Mouse (Mus musculus) embryo, embryonic 11.5 days (tissue): ENCODE results near the gene Sp3.
"Not testable (repeated sequence)": the region's sequence is repeated elsewhere in the genome, so short reads cannot be mapped to it uniquely, and the experiment has no call there.

Experiments
- DNase-seq: peaks from one replicate; pipeline ENCODE4 v3.0.0-alpha.2; 2012; ENCODE audit warnings: low read depth, low spot score

The Sp3 gene

DNA sequence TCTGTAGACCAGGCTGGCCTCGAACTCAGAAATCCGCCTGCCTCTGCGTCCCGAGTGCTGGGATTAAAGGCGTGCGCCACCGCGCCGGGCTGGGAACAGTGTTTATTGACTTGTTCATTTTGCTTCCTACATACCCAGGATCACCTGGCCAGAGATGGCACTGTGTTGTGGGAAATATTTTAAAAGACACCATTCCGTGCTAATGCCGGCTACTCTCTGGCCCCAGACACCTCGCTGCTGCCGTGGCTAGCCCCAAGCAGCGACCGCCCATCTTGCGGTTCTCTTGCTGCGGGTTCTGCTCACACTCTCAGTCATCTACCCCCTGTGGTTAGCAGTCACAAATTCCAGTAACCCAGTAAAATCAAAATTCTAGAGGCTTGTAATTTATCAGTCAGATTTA lies 12.3 kb upstream of the Sp3 start:
- no peak for DNase-seq

GRCm38 (mm10) chr2:72988945-72989344 lies 8.7 kb upstream of the Sp3 start:
- DNase-seq, result not testable (repeated sequence)

GRCm38 (mm10) chr2:72986616-72987015 lies 6.4 kb upstream of the Sp3 start, which contains the start of gene Gm11084:
Gene Gm11084 (minus strand): TSS chr2:72986716.
- DNase-seq, result no peak

DNA sequence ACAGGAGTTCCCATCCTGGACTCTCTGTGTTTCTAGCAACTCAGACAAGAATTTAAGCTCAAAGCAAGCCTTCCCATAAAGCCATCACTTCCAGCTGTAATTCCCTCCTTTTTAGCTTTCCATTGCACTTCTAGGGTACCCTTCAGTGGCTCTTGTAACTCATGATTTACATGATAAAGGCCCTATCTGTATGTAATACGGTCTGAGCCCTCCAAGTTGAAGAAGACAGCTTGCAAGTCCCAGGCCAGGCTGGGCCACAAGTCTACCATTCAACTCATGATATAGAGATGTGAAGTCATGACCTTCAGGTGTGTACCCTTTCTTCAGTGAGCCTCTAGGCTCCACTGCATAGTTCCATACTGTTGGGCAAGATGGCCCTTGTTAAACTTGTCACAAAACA lies 5.3 kb upstream of the Sp3 start:
- DNase-seq, result no peak

GRCm38 (mm10) chr2:72984806-72985205 lies 4.6 kb upstream of the Sp3 start:
- DNase-seq, result no peak

GRCm38 (mm10) chr2:72983211-72983610 lies 3.0 kb upstream of the Sp3 start:
- DNase-seq, result no peak

GRCm38 (mm10) chr2:72982110-72982785 lies 2.0 kb upstream of the Sp3 start:
- DNase-seq, result no peak

DNA sequence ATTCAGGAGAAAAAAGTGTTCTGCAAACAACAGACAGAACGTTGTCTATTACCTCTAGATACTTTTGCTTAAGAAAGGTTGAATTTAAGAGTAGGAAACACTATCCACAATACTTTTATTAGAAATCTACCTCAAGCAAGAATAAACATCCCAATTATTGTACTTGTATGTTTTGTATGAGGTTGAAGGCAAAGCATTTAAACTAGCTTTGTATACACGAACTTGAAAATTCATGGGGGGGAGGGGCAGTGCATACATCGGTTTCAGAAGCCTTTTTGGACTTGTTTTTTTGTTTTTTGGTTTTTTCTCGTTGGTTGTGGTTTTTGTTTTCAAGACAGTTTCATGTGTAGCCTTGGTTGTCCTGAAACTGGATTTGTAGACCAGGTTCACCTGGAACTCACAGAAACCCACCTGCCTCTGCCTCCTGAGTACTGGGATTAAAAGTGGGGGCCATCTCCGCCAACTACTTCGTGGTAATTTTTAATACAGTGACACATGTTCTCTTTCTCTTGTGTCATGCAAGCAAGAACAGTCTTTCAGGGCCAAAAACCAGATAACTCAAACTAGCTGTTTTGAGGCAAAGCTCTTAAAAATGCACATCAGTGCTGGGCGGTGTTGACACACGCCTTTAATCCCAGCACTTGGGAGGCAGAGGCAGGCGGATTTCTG lies 1.3 kb upstream of the Sp3 start:
- DNase-seq, result no peak

DNA sequence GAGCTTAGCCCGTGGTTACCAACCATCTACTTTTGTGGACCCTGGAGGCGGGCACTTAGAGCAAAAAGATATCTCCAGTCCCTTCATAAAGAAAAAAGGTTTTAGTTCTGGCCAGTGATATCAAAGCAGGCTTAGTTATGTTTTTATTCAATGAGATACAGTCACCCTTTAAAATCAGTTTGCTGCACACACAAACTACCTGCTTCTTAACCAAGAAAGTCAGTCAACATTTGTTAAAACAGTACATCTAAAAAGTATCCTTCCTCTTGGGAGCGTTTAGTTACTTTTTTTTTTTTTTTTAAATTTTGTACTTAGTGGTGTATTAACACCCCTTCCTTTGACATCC lies 802 bp upstream of the Sp3 start:
- DNase-seq, result no peak

DNA sequence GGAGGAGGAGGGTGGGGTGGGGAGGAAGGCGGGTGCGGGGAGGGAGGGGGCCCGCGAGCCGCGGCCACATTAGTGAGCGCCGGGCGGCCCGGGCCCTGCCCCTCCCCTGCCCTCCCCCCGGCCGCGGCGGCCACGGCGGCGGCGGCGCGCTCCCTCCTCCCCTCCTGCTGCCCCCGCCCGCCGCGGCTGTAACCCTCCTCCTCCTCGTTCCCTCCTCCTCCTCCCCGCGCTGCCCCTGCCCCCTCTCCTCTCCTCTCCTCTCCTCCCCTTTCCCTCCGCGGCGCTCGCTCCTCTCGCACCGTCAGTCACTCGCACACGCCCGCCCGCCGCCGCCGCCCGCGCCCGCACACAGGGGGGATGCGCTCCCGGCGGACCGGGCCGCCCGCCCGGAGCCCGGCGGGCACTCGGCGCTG lies 581 bp downstream of the Sp3 start:
- peak; percentile 78 for DNase-seq

DNA sequence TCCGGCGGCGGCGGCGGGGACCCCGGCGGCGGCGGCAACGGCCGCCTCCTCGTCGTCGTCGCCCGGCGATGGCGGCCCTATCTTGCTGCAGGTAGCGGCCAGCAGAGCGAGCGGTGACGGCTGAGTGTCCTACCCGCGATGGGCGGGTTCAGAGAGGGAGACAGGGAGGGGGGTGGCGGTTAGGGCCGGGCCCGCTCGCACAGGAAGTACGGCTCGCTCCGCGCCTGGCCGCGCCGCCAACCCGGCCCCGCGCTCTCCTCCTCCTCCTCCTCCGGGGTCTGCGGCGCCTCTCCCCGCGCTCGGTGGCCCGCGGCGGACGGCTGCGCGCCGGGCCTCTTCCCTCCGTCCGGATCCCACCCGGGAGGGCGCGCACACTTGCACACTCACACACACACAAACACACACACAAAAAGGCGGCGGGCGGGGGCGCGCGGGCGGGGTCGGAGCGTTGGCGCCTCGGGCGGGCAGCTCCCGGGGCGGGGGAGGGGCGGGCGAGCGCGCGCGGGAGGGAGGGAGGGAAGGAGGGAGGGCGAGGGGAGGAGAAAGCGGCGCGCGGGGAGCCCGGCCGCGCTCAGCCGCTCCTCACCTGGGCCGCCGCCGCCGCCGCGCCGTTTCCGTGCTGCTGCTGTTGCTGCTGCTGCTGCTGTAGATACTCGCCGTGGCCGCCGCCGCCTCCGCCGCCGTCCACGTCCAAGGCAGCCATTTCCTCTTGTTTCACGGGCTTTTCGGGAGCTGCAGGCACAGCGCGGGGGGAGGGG lies 1.2 kb downstream of the Sp3 start:
- DNase-seq, result peak; percentile 77

GRCm38 (mm10) chr2:72978473-72978872 lies 1.8 kb downstream of the Sp3 start:
- DNase-seq, result peak; percentile 54

DNA sequence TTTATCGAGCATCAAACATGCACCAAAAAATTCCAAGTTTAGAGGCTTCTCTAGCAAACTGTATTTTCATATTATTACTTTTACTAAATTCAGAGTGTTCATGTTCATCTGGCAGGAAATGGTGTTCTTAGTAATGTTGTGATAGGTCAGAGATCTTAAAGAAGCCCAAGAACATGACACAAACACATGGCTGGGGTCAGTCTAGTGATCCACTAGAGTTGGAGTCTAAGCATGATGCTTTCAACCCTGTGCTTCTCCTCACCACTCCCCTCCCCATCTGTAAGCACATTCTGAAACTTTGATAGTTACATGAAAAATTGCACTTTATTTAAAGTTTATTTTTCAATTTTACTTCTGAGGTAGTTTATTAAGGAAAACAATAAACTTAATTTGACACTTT lies 3.0 kb downstream of the Sp3 start:
- DNase-seq, result no peak

DNA sequence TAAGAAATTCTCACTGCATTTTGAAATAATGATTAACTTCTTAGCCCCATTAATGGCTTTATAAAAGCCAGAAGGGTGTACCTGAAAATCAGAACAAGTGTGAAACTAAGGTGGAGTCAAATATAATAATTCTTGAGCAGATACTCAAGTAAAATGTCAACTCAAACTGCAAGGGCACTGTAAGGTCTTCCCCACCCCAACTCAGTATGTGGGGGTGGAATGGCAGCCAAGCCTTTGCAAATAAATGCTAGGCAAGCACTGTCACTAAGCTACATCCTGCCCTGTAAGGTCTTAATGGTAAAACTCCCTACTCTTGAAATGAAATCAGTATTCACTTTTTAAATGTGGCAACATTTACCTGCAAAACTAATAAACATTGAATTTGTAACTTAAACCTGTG lies 4.2 kb downstream of the Sp3 start:
- DNase-seq, result no peak

GRCm38 (mm10) chr2:72970831-72971230 lies 9.4 kb downstream of the Sp3 start:
- no peak for DNase-seq

DNA sequence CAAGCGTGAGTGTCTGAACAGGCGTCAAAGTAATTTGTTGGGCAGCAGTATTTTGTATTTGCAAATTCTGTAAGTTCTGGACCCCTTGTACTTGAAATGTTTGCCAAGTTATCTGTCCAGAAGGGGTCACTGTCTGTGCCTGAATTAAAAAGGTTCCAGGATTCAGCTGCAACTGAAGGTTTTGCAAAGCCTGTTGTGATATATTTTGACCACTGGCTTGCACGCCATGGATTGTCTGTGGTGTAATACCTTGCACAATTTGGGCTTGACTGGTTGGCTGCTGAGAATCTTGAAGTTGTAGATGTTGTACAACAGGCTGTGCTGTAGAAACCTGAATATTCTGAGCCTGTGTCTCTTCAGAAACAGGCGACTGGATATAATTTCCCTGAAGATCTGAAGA lies 9.9 kb downstream of the Sp3 start:
- no peak for DNase-seq

DNA sequence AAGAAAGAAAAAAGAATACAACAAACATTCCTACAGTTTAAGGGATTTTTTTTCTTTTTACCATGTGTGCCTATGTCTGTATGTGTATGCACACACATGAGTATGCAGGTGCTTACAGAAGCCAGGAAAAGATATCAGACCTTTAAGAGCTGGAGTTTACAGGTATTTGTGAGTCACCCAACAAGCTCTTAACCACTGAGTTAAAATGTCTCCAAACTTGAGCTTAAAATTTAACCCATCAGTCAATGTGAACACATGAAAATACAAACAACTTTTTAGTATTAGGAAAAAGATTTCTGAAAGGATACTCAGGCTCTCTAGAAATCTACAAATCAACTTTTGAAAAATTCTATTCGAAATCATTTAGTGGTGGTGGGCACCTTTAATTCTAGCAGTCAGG lies 11.7 kb downstream of the Sp3 start:
- DNase-seq, result no peak

GRCm38 (mm10) chr2:72965450-72965849 lies 14.8 kb downstream of the Sp3 start:
- no peak for DNase-seq

- no peak for DNase-seq
These were observed 23.8 kb downstream of the Sp3 start for GRCm38 (mm10) chr2:72956415-72956814.

- no peak for DNase-seq
These were observed 27.3 kb downstream of the Sp3 start for GRCm38 (mm10) chr2:72952979-72953378.

DNA sequence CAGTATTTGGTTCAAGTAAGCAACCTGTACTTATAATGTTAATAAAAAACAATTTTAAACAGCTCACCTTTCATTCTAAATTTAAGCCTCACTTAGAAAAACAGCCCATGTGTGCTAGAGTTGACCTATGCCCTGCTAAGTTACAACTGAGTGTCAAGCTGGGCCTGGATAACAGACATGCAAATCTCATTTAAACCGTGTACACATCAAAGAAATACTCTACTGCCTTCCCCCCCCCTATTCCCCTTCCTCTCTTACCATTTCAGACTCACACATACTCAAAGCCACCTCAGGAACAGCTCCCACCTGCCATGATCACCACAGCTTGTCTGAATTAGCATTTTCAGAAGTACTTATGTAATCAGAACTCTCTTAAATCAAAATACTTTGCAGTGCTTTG lies 44.3 kb downstream of the Sp3 start:
- DNase-seq, result no peak

DNA sequence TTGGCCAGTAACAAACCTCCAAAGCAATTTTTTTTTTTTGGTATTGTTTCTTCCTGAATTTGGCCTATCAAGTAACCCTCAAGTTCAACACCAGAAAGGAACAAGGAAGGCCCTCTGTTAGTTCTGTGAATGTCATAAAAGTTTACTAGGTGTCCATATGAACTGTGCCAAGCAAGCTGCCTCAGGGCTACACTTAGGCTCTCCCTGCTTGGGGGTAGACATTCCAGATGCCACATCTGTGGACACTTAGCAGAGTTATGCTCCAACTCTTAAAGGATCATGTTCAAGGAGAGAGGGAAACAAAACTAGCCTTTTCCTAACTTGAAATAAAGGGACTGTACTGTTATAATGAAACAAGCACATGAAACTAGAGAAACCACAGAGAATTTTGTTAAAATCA lies 48.1 kb downstream of the Sp3 start:
- DNase-seq, result peak; percentile 17

DNA sequence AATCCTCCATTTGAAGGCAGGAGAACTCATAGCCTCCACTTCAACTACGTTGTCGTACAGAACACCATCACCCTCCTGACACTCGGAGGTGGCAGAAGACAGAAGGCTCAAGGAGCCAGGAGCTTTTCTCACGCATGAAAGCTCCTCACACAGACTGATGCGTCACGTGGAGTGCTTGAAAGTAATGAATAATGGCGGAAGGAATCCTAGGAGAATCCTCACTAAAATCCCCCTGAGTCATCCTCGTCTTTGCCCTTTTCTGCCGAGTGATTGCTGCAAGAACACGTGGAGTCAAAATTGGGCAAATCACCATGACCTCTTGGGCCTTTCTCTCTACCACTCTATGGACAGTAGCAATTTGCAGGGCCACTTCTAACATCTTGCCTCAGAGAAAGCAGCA lies 55.3 kb downstream of the Sp3 start:
- DNase-seq, result no peak
